Mouse (Mus musculus) layer of hippocampus, adult 8-10 months (tissue): Measurements from ENCODE around the gene Hvcn1. TPM values are rescaled to one million over a fixed set of nuclear protein-coding genes. Genes with fewer than 3 reads are reported as not detected.
A peak's percentile ranks its signal among the peaks of the same experiment; 100 is the strongest.
"Not testable (repeated sequence)": the region's sequence is repeated elsewhere in the genome, so short reads cannot be mapped to it uniquely, and the experiment has no call there.

Source experiments
- DNase-seq, 2 experiments: peaks; one replicate each; pipeline ENCODE4 v3.0.0; 2022; ENCODE audit warnings: low spot score in 2 of 2
- total RNA-seq, 4 experiments: library from RNA; stranded (reverse); gene quantifications; 2 replicates each; pipeline ENCODE4 v1.2.4; 2022

The Hvcn1 gene
- 10 to 100 TPM in 2 of 4 experiments, 1 to 10 TPM in 2; 2.1 to 22.9 (median 8.2) TPM for total RNA-seq

DNA sequence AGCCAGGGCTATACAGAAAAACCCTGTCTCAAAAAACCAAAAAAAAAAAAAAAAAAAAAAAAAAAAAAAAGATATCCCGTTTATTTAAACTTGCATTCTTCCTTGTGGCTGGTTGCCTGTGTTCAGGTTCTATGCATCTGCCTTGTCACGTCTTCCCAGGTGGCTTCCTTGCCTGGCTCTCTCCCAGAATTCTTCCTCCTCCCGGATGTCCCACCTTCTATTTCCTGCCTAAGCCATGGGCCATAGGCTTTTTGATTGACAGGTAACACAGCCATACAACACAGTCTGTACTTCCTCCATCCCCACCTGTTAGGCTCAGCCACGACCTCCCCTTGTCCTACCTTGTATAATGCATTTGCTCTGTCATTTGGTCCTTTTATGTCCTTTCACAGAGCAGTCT is at the start of gene Hvcn1:
Hvcn1 (plus strand) TSS at position 330 of the 400 bp plus-strand sequence.
- no peak for DNase-seq

DNA sequence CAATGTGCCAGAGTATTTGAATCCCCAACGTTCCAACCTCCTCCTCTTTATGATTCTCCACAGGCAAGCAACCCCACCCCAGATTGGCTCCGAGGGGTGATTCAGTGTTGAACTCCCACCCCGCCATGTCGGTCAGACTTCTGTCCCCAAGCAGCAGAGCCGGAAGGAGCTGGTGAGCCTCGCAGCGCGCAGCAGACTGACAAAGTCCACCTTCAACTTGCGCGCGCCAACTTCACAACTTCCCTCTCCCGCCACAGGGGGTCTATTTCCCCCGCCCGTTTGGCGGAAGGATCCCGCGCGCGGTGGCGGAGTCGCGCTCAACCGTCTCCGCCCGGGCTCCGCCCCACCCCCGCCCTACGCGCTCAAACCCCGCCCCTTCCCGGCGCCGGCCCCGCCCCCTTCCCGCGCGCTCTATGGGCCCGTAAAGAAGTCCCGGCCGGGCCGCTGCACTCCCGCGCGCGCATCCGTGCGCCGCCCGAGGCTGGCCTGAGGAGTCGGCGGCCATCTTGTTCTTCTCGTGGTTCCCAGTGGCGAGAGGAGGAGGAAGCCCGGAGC is 48.7 kb upstream of the Hvcn1 start, which contains the start of gene Ppp1cc:
Ppp1cc (plus strand) TSS at position 452 of the 555 bp plus-strand sequence.
- peak; percentile 83 to 86 for DNase-seq

DNA sequence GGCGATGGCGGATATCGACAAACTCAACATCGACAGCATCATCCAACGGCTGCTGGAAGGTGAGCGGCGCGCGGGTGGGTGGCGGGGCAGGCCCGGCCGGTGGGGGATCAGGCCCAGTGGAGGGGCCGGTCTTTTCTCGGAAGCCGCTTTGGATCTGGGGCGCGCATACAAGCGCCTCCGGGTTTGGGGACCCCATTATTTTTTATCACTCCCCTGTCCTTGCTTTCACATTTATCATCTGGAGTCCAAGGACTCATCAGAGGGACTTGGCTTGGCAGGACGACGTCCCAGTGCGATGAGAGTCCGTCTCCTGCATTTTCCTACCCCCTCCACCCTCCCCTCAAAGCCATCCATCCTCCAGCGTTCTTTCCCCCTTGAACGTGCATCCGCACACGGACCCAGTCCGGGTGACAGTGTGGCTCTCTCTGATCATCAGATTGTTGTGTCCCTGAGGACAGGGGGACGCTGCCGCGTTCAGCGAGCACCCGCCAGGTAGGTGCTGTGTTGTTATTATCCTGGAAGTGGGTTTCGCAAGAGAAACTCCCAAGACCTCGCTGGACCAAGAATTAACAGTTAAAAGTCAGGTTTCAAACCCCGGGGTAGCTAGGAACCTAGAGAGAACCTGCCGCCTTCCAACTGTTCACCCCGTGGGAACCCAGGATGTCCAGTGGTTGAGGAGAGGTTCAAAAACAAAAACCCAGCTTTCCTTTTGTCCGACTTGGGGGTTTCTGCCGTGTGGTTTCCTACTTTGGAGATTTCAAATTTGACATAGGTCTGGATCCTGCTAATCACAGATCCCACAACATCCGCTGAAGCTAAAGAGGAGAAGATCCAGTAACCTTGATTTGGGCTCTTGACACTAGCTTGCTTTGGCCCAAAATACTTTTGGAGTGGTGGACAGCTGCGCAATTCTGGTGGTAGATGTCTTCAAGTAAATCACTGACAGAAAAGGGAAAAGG is 47.8 kb upstream of the Hvcn1 start:
- no peak for DNase-seq

DNA sequence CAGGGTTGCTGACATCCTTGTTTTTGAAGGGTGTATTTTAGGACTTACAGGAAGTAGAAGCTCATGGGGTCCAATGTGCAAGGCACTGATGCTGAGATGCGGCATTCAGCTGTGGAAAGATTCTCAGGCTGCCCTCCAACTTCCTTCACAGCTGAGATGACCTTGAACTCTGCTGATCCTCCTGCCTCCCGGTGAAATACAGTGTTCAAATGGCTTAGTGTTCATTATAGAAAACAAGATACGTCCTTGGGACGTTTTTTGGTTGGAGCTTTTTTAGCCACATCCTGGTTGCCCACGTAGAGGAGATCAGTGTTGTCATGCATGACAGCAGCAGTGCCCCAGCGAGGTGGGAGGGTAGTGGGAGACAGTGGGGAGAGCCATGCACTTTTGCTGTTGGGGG is 43.4 kb upstream of the Hvcn1 start:
- no peak for DNase-seq

DNA sequence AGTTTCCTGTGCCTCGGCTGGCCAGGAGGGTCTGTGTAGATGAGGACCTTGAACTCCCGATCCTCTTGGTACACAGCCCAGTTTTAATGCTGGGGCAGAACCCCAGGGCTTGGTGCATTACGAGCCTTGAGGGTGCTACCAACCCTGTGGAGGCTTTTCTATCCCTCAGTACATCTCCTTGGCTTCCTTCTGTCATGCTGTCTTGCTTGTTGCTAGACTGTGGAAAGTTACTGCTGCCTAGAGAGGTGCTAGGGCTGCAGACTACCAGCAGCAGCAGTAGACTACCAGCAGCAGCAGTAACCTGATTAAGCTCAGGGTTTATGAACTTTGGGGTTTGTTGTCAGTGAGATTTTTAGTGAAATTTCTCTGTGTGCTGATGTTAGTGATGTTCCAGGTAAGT is 42.6 kb upstream of the Hvcn1 start:
- no peak for DNase-seq

DNA sequence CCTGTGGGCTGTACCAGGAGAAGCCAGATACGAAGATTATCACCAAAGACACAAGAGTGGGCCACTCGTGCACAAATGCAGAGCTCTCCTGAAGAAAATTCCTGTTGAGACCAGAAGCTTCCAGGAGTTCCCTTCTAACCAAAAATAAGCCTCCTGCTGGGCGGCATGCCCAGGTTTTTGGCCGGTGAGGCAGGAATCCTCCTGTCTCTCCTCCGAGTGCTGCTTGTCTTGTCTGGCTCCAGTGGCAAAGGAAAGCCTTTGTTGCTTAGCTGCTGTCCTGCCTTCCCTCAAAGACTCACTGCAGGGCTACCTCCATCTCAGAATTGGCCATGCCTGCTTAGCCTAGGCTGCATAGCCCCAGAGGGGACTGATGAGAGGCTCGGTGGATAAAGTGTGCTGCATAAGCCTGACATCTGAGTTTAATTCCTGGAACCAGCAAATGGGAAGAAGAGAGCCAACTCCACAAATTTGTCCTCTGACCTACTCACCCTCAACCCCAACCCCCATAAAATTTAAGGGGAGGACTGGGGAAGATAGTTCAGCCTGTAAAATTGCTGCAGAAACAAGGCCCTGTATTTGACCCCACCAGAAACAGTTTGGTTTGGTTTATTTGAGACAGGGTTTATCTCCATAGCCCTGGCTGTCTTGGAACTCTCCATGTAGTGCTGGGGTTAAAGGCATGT is 41.2 kb upstream of the Hvcn1 start:
- no peak for DNase-seq

DNA sequence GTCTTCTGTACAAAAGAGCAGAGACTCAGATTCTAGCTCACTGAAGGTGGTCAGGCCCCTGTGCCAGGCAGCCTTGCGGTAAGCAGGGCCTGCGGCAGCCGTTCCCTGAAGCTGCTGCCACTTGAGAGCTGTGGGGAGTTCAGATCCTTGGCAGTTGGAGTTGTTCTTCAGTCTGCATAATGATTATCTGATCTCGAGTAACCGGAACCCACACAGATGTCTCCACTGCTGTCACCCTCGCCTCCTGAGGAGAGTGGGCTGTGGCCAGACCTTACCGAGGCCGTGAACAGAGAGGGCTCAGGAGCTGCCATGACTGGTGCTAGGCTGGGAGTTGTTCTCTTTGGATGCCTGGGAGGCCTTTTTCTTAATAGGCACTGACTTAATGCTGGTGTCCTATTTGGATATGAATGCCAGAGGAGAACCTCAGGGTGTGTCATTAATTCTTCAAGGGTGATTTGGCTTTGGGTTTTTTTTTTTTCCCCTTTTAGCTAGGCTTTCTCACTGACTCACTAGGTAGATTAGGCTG is 39.9 kb upstream of the Hvcn1 start:
- no peak for DNase-seq

DNA sequence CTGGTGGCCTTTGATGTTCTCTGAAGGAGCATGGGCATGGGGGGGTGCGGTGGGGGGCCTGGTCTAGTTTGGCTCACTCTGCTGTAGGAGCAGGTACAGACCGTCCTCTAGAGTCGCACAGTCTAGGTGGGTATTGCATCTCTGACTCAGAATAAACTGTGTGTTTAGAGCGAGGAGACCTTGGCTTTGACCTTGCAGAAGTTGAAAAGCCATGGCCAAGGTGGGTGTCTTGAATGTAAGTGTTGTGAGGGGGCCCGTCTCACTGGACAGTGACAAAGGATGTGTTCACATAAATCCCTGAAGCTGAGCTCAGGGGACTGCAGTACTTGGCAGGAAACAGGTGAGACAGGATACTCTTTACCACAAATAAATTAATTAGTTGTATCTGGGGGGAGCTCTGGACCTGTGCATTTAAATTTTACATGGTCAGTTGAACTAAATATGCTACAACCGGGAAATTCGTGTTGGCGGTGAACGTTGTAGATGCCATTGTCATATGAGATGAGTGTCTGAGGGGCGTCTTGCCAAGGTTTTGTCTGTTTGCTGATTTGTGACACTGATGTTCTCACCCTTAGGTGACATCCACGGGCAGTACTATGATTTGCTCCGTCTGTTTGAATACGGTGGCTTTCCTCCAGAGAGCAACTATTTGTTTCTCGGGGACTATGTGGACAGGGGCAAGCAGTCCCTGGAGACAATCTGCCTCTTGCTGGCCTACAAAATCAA is 38.1 kb upstream of the Hvcn1 start:
- DNase-seq = no peak

DNA sequence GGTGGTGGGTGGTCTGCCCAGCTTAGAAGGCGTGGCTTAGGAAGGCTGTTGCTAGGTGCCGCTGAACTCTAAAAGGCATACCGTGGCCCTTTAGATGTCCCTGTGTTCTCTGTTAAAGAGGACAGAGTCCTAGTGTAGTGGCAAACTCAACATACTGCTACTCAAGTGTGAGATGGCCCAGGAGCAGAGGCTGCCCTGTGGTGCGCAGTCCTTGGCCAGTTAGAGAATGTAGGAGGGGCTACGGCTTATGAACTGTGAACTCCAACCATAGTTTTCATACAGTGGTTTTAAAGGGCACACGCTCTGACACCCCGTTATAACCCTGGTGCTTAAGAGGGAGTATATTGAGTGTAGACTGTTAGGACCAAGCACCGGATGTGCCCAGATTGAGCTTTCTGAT is 35.5 kb upstream of the Hvcn1 start:
- DNase-seq = no peak

DNA sequence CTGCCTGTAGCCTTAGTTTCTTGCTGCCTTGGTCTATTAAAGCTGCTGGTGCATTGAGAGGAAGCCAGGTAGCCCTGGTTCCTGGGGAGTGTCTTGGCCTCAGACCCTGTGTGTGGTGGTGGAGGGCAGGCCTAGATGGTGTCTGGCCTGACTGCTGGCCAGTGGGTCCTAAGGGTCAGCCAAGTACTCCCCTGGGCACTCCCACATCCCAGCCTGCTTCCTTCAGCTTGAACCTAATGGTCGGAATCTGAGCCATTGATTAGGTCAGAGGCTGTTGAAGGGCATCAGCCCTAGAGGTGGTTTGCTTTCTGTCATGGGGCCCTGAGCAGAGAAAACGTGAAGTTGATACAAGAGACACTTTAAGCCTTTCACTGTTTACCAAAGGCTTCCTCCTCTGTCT is 31.2 kb upstream of the Hvcn1 start:
- no peak for DNase-seq

DNA sequence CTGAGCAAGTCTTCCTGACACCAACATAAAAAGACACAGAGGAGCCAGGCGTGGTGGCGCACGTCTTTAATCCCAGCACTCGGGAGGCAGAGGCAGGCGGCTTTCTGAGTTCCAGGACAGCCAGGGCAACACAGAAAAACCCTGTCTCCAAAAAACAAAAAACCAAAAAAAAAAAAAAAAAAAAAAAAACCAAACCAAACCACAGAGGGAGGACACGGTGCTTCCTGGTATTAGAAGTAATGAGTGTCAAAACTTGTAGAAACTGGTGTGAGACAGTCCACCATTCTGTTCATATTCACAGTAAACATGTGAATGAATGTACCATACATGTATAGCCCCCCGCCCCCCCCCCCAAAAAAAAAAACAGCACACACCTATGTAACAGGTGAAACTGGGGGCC is 30.6 kb upstream of the Hvcn1 start:
- no peak for DNase-seq

DNA sequence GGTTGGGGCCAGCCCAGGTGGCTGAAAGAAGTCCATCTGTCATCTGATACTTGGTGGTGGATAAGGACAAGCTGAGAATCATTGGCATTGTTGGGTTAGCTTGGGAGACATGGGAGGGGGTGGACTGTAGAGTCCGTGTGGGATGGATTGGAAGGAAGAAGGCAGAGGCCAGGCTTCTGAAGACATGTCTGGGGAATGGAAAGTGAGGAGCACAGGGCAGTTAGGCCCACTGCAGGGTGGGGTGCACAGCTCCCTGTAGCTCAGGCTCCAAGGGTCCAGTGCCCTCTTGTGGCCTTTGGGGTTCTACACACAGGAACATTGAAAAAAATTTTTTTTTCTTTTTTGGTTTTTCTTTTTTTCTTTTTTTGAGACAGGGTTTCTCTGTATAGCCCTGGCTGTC is 30.2 kb upstream of the Hvcn1 start:
- no peak for DNase-seq

DNA sequence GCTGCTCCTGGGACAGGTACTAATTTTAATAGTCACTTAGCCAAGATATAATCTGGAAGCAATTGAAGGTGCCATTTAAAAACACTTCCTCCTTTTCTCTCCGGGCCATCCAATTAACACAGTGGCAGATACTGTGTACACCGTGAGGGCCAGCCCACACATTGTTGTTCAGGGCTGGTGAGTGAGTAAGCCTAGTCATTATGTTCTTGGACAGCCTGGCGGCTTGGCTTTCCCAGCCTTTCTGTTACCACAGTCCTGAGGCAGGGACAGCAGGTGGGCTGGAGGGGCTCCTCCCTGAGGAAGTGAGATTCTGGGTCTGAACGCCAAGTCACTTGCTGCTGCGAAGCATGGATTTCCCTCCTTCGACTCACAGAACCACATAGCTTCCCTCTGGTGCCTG is 26.9 kb upstream of the Hvcn1 start:
- no peak for DNase-seq

DNA sequence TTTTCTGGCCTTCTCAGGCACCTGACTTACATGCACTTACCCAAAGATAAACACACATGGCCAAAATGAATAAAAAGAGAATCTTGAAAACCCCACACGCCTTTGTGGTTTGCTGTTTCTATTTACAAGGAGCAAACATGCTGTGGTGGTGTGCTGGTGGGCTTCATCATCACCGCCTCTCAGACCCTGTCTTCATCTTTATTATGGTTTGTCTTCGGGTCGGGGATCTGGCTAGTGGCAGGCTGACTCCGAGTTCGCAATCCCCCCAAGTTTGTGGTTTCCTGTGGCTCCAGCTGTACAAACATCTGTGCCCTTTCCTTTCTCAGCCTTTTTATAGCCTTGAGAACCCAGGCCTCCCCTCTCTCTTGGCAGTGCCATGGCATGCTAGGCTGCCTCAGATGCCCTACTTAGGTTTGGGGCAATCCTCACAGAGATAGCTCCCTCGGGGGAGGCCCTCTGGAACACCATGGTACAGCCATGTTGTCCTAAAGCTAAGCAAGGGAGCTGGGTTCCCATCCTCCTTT is 22.3 kb upstream of the Hvcn1 start:
- DNase-seq = no peak

DNA sequence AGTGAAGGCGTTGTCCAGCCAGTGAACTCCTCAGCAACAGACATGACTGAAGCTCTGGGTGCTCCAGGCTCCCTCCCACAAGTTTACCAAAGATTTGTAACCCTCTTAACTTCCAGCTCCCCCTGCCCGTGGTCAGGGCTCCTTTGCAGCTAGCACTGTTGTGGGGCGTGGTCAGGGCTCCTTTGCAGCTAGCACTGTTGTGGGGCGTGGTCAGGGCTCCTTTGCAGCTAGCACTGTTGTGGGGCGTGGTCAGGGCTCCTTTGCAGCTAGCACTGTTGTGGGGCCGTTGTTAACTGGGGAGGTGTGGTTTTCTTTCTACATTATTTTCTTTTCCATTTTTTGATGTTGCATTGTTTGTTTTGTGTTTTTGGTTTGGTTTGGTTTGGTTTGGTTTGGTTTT is 21.7 kb upstream of the Hvcn1 start:
- DNase-seq = not testable (repeated sequence)

DNA sequence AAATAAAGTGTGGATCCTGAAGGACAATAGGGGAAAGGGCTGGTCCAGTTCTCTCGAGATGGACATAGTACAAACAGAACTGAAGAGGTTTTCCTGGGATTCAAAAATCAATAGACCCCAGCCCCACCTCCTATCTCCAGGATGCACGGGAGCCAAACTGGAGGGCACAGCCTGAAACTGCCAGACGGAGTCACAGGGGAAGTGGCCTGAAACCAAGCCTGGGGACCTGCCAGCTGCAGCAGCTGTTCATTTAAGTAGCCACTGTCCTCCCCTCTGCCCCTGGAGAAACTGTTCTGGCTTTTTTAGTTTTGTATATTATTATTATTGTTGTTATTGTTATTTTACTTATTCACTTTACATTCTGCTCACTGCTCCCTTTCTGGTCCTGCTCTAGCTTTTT is 17.5 kb upstream of the Hvcn1 start:
- DNase-seq = no peak

DNA sequence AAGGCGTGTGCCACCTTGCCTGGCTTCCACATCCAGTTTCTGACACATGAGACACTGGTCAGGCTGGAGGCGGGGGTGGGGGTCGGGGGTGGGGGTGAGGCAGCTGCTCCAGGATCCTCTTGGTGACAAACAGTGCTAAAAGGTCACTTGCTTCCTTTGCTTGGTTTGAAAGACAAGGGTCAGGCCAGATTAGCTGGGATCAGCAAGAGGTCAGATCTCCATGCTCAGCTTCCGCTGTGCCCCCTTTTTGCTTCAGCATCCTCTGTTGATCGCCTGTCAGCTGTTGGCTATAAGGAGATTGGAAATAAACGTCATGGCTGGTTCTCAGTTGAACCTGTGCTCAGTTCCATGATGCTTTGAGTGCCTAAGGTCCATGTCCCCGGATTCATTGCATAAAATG is 16.1 kb upstream of the Hvcn1 start:
- no peak for DNase-seq

DNA sequence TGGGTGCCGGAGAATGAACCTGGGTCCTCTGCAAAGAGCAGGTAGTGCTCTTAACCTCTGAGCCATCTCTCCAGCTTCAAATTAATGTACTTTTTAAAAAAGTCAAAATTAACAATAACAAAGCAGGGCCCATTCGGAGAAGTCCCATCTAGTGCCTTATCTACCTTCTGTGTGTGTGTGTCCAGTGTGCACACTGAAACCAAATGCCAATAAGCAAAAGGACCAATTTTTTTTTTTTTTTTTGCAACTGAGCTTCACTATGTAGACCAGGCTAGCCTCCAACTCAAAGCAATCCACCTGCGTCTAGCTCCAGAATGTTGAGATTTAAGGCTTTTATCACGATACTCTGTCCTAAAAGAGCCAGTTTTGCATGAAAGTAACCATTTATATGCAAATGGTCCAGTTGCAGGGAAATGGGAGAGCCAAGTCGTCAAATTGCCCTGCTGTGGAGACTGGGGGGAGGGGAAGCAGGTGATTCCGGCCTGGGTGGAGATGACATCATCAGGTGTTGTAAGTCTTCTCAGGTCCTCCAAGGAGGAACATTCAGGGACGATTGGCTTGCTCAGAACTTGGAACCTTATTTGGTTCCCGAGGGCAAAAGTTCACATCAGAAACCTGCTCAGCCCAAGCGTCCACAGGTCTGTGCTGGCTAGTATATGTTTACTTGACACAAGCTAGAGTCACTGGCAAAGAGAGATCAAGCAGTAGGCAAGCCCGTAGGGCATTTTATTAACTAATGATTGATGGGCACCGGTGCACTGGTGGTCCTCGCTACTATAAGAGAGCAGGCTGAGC is 15.1 kb upstream of the Hvcn1 start:
- DNase-seq = no peak

DNA sequence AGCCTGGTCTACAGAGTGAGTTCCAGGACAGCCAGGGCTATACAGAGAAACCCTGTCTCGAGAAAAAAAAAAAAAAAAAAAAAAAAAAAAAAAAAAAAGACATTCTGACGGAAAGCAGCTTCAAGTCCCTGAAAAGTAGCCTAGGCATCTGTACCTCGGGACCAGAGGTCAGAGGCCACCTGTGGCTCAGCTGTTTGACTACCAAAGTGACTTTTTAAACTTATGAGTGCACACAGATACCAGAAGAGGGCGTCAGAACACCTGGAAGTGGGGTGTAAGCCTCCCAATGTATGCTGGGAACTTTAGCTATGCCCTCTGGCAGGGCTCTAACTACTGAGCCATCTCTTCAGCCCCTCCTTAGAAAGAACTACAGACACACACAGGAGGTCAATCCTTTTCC is 14.3 kb upstream of the Hvcn1 start:
- no peak for DNase-seq

DNA sequence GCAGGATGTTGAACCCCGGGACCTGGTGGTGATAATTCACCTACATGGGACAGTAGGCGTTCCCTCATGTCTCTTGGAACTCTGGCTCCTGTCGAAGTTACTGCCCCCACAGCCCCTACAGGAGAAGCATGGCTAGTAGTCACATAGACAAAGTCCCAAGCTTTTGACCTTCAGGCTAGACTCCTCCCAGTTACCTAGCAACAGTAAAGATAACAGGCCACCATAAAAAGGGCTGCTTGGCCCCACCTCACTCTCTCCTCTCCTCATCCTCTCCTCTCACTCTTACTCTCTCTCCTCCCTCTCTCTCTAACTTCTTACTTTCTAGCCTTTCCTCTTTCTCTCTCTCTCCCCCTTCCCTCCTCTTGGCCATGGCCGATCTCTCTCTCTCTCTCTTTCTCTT is 5.7 kb upstream of the Hvcn1 start:
- no peak for DNase-seq
